Comparison of ENCODE assay signal across 27 mouse cellular contexts in the genomic region with DNA sequence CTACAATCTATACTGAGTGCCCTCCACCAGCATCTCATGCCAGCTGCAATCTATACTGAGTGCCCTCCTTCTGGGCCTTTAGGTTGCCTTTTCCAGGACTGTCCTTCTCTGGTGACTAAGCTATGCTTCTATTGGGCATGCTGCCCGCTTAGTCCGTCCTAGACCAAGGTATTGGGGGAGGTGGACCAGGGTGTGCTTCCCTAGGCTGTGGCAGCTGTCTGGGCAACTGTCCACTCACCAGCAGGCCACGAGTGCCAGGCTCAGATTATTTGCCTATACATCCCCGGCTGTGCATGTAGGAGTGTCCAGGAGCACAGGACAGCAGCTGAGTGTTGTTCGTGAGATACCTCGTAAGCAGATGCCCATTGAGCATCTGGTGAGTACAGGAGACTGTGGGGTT. TPM values are rescaled to one million over a fixed set of nuclear protein-coding genes. Genes with fewer than 3 reads are reported as not detected.
DNase-seq lines count a peak whose midpoint lies in the region; TF ChIP-seq lines count a peak whose summit lies in the region.
"Had no signal": no experiment of that assay in that cellular context is flagged by ENCODE, and none has a peak within 500 bp of the region (broad histone marks: within the 10 kb centered on the region; RNA-seq: fewer than 3 reads in every experiment).

No protein-coding gene starts in this region.

- no peak for TF ChIP-seq POLR2A in cerebellum, adult 2 months (IDR thresholded peaks at IDR 0.05; ENCODE audit: borderline replicate concordance, insufficient read depth, low read length)

- no peaks in the 10 kb centered on the region; the same call in 1 of the 2 replicates for H3K4me1 ChIP-seq in cerebellum, adult 2 months (ENCODE audit: control insufficient read depth, insufficient read depth, low read length)

- peak; percentile 69 to 71 for DNase-seq in cerebellum, postnatal 10 days
- DNase-seq in cerebellum, adult 2 months = no peak
- no peak for DNase-seq in gastrocnemius, adult 2 months
- DNase-seq in gastrocnemius, postnatal 36 days = no peak
- peak; percentile 67 for DNase-seq in left cerebral cortex, postnatal 4 days
- DNase-seq in left cerebral cortex, postnatal 25 days (ENCODE audit: low spot score in 2 of 2) = no peak
- DNase-seq in Muller cell, postnatal 12 days (ENCODE audit: inconsistent ontology term) = no peak
- no peak for DNase-seq in cerebellum, postnatal 36 days
- DNase-seq: adrenal gland, postnatal 25 days; cerebellum, adult 8-10 months; gastrocnemius, postnatal 14 days; heart, adult 11 months; heart, postnatal 36 days; kidney, adult 9 months; kidney, postnatal 10 days; layer of hippocampus, adult 9-11 months; lung, embryonic 14.5 days; lung, postnatal 14 days; midbrain, embryonic 14.5 days; right cerebral cortex, adult 18-20 months; right cerebral cortex, postnatal 4 days; thymus, adult 2 months; thymus, postnatal 36 days had no signal

- intact Hi-C loops in gastrocnemius, adult 2 months (cut with DNase I) = no loop called here
- intact Hi-C loops in gastrocnemius, postnatal 36 days (cut with DNase I) = no loop called here
- intact Hi-C loops in left cerebral cortex, postnatal 4 days (cut with DNase I) = no loop called here
- intact Hi-C loops in left cerebral cortex, postnatal 25 days (cut with DNase I) = loop anchor here (10.0 kb wide), 1 partner anchor 372 kb away; no protein-coding TSS in a partner anchor

- no peak for TF ChIP-seq CTCF in cerebellum, adult 2 months (IDR thresholded peaks at IDR 0.05; ENCODE audit: borderline replicate concordance, insufficient read depth, low read depth, low read length)
- no peak for TF ChIP-seq CTCF in gastrocnemius, adult 2 months (IDR thresholded peaks at IDR 0.05)

- no peak overlapping the region for H3K27ac ChIP-seq in cerebellum, adult 2 months (ENCODE audit: insufficient read depth, low read length)
- H3K27ac ChIP-seq in gastrocnemius, adult 2 months = peak overlapping the region; percentile 80
- H3K27ac ChIP-seq: embryonic facial prominence, embryonic 13.5 days; limb, embryonic 12.5 days; liver, embryonic 15.5 days had no signal

- H3K27me3 ChIP-seq in cerebellum, adult 2 months (ENCODE audit: control insufficient read depth, insufficient read depth, low read length) = no peaks in the 10 kb centered on the region
- H3K27me3 ChIP-seq: embryonic facial prominence, embryonic 13.5 days; limb, embryonic 12.5 days; liver, embryonic 15.5 days had no signal

- H3K4me3 ChIP-seq in cerebellum, adult 2 months (replicated peaks; ENCODE audit: insufficient read depth, low read depth, low read length) = no peak overlapping the region
- H3K4me3 ChIP-seq in gastrocnemius, adult 2 months = no peak overlapping the region
- H3K4me3 ChIP-seq: embryonic facial prominence, embryonic 13.5 days; limb, embryonic 12.5 days; liver, embryonic 15.5 days had no signal

- 47% methylated on average over 6 of the region's 6 CpGs for WGBS in cerebellum, adult 2 months

RNA-seq across cellular contexts. Expression of gene Fgd5, which starts 38.1 kb away (rescaled TPM):
- 4.5 and 4.9 TPM in 2 replicates for polyA plus RNA-seq in cerebellum, adult 2 months (2012; rRNA removed)
- 10 to 100 TPM in 1 of 2 experiments, 1 to 10 TPM in 1; 9.0 to 11.3 TPM for total RNA-seq in gastrocnemius, adult 2 months (2021)
- 10 to 100 TPM in 1 of 2 experiments, 1 to 10 TPM in 1; 6.8 to 10.3 TPM for total RNA-seq in gastrocnemius, postnatal 36 days (2021)
- total RNA-seq in left cerebral cortex, postnatal 4 days (2021) = 1 to 10 TPM; 7.5 to 7.9 TPM
- total RNA-seq in left cerebral cortex, postnatal 25 days (2021) = 1 to 10 TPM; 5.2 TPM
- total RNA-seq: neutrophil, adult 5-6 weeks had no signal

Comparison
In these comparisons a context has a peak if more than half of its experiments do, and no peak if none do; other contexts are left out.
1. DNase-seq: peak in cerebellum, postnatal 10 days (2 of 2) and left cerebral cortex, postnatal 4 days (single experiment); none in cerebellum, adult 2 months (0 of 2), gastrocnemius, adult 2 months (single experiment), gastrocnemius, postnatal 36 days (0 of 2), left cerebral cortex, postnatal 25 days (0 of 2), Muller cell, postnatal 12 days (single experiment) and cerebellum, postnatal 36 days (0 of 2).